Mouse (Mus musculus) MEL (cell line): ENCODE results near the gene BC035044. TPM values are rescaled to one million over a fixed set of nuclear protein-coding genes. Genes with fewer than 3 reads are reported as not detected.
A peak's percentile ranks its signal among the peaks of the same experiment; 100 is the strongest.
"Not testable (repeated sequence)": the region's sequence is repeated elsewhere in the genome, so short reads cannot be mapped to it uniquely, and the experiment has no call there.

Source experiments
- DNase-seq: peaks from one replicate; pipeline ENCODE4 v3.0.0; 2011; ENCODE audit warnings: low read depth, low spot score
- H3K27ac ChIP-seq: 2 replicates; pipeline ENCODE4 v1.5.1; 2012; ENCODE audit warnings: low read depth, mild to moderate bottlenecking, control low read depth, low read length, moderate library complexity; ENCODE audit not compliant: control insufficient read depth
- H3K27me3 ChIP-seq, 2 experiments: fragments of 150-350 bp in 1 of 2; sonication (generic) in 1 of 2; 2 replicates each; pipeline ENCODE4 v1.6.1; 2012; ENCODE audit warnings: low read length in 2 of 2, mild to moderate bottlenecking in 2 of 2, improper control_type of control experiment in 1 of 2, moderate library complexity in 1 of 2; ENCODE audit not compliant: insufficient read depth in 2 of 2, control insufficient read depth in 1 of 2
- H3K36me3 ChIP-seq, 2 experiments: 2 replicates each; pipeline ENCODE4 v1.6.1; 2012 to 2014; ENCODE audit warnings: low read length in 2 of 2, improper control_type of control experiment in 1 of 2, inconsistent platforms in 1 of 2, mild to moderate bottlenecking in 1 of 2; ENCODE audit not compliant: insufficient read depth in 2 of 2, control insufficient read depth in 1 of 2
- H3K4me1 ChIP-seq, 2 experiments: fragments of 150-350 bp in 1 of 2; sonication (generic) in 1 of 2; 2 replicates each; pipeline ENCODE4 v1.6.1; 2012; ENCODE audit warnings: low read length in 2 of 2, improper control_type of control experiment in 1 of 2, mild to moderate bottlenecking in 1 of 2; ENCODE audit not compliant: insufficient read depth in 2 of 2, control insufficient read depth in 1 of 2
- H3K4me3 ChIP-seq, 2 experiments: fragments of 150-350 bp in 1 of 2; sonication (generic) in 1 of 2; 2 replicates each; pipeline ENCODE4 v1.5.1; 2012; ENCODE audit warnings: low read depth in 2 of 2, low read length in 2 of 2, mild to moderate bottlenecking in 2 of 2, moderate library complexity in 2 of 2, control low read depth in 1 of 2, improper control_type of control experiment in 1 of 2; ENCODE audit not compliant: control insufficient read depth in 1 of 2, insufficient read depth in 1 of 2
- H3K79me2 ChIP-seq: 2 replicates; pipeline ENCODE4 v1.6.1; 2012; ENCODE audit warnings: mild to moderate bottlenecking, low read length, moderate library complexity; ENCODE audit not compliant: control insufficient read depth, poor library complexity, insufficient read depth
- H3K9ac ChIP-seq: 2 replicates; pipeline ENCODE4 v1.6.1; 2012; ENCODE audit warnings: low read depth, mild to moderate bottlenecking, control low read depth, low read length, moderate library complexity; ENCODE audit not compliant: control insufficient read depth, poor library complexity, severe bottlenecking
- H3K9me3 ChIP-seq: fragments of 150-350 bp; sonication (generic); replicated peaks from 2 replicates; pipeline ENCODE4 v1.6.1; 2012; ENCODE audit warnings: mild to moderate bottlenecking, low read length, improper control_type of control experiment, moderate library complexity; ENCODE audit not compliant: insufficient read depth
- CHD1 ChIP-seq: IDR thresholded peaks from 2 replicates; pipeline ENCODE4 v1.6.1; 2012; ENCODE audit warnings: low read depth, mild to moderate bottlenecking, inconsistent platforms, low read length, improper control_type of control experiment
- CTCF ChIP-seq, 3 experiments: IDR thresholded peaks in 2 of 3; conservative IDR thresholded peaks in 1 of 3; 2 replicates each; pipeline ENCODE4 v1.5.1; 2011 to 2012; ENCODE audit warnings: low read length in 3 of 3, low read depth in 2 of 3, mild to moderate bottlenecking in 2 of 3, improper control_type of control experiment in 1 of 3, inconsistent platforms in 1 of 3, mixed read lengths in 1 of 3, moderate library complexity in 1 of 3; ENCODE audit not compliant: control insufficient read depth in 1 of 3, insufficient read depth in 1 of 3, poor library complexity in 1 of 3, severe bottlenecking in 1 of 3
- ETS1 ChIP-seq: IDR thresholded peaks from 2 replicates; pipeline ENCODE4 v1.6.1; 2012; ENCODE audit warnings: low read depth, mild to moderate bottlenecking, inconsistent platforms, low read length, improper control_type of control experiment, moderate library complexity
- HCFC1 ChIP-seq: IDR thresholded peaks from 2 replicates; pipeline ENCODE4 v1.6.1; 2012; ENCODE audit warnings: low read depth, mild to moderate bottlenecking, inconsistent platforms, low read length, improper control_type of control experiment, moderate library complexity
- JUND ChIP-seq: IDR thresholded peaks from 2 replicates; pipeline ENCODE4 v1.6.1; 2011; ENCODE audit warnings: low read depth, mild to moderate bottlenecking, improper control_type of control experiment, low read length
- MAFK ChIP-seq: IDR thresholded peaks from 2 replicates; pipeline ENCODE4 v1.6.1; 2011; ENCODE audit warnings: low read depth, mild to moderate bottlenecking, low read length, improper control_type of control experiment, borderline replicate concordance
- MAX ChIP-seq: IDR thresholded peaks from 2 replicates; pipeline ENCODE4 v1.6.1; 2011; ENCODE audit warnings: low read length, improper control_type of control experiment
- MEF2A ChIP-seq: IDR thresholded peaks from 2 replicates; pipeline ENCODE4 v1.6.1; 2014; ENCODE audit warnings: low read depth, mild to moderate bottlenecking, inconsistent platforms, low read length, improper control_type of control experiment; ENCODE audit not compliant: poor library complexity, insufficient replicate concordance, severe bottlenecking; ENCODE audit errors: extremely low read depth
- MXI1 ChIP-seq: IDR thresholded peaks from 2 replicates; pipeline ENCODE4 v1.6.1; 2011; ENCODE audit warnings: mild to moderate bottlenecking, low read depth, low read length, improper control_type of control experiment
- MYB ChIP-seq: IDR thresholded peaks from 2 replicates; pipeline ENCODE4 v1.6.1; 2011; ENCODE audit warnings: mild to moderate bottlenecking, low read depth, low read length, improper control_type of control experiment
- NELFE ChIP-seq: IDR thresholded peaks from 2 replicates; pipeline ENCODE4 v1.6.1; 2011; ENCODE audit warnings: low read depth, low read length, improper control_type of control experiment
- POLR2AphosphoS5 ChIP-seq: IDR thresholded peaks from 2 replicates; pipeline ENCODE4 v1.6.1; 2012; ENCODE audit warnings: low read depth, borderline replicate concordance, mild to moderate bottlenecking, inconsistent platforms, low read length, moderate library complexity, mixed read lengths
- RAD21 ChIP-seq: IDR thresholded peaks from 2 replicates; pipeline ENCODE4 v1.6.1; 2011; ENCODE audit warnings: mild to moderate bottlenecking, low read depth, low read length, improper control_type of control experiment
- SIN3A ChIP-seq: IDR thresholded peaks from 2 replicates; pipeline ENCODE4 v1.6.1; 2012; ENCODE audit warnings: low read length, improper control_type of control experiment, inconsistent platforms
- SMC3 ChIP-seq: IDR thresholded peaks from 2 replicates; pipeline ENCODE4 v1.6.1; 2011; ENCODE audit warnings: low read depth, low read length, improper control_type of control experiment
- TBP ChIP-seq: IDR thresholded peaks from 2 replicates; pipeline ENCODE4 v1.8.0; 2011; ENCODE audit warnings: low read depth, low read length, improper control_type of control experiment
- TCF12 ChIP-seq: IDR thresholded peaks from 2 replicates; pipeline ENCODE4 v1.6.1; 2014; ENCODE audit warnings: low read depth, mild to moderate bottlenecking, inconsistent platforms, low read length, improper control_type of control experiment, moderate library complexity
- UBTF ChIP-seq: IDR thresholded peaks from 2 replicates; pipeline ENCODE4 v1.6.1; 2012; ENCODE audit warnings: low read depth, mild to moderate bottlenecking, inconsistent platforms, low read length, improper control_type of control experiment, moderate library complexity, borderline replicate concordance; ENCODE audit not compliant: insufficient read depth
- USF1 ChIP-seq: IDR thresholded peaks from 2 replicates; pipeline ENCODE4 v1.6.1; 2014; ENCODE audit warnings: low read depth, mild to moderate bottlenecking, inconsistent platforms, low read length, improper control_type of control experiment, moderate library complexity
- ZC3H11A ChIP-seq: IDR thresholded peaks from 2 replicates; pipeline ENCODE4 v1.6.1; 2012; ENCODE audit warnings: low read depth, mild to moderate bottlenecking, inconsistent platforms, low read length, improper control_type of control experiment
- ZMIZ1 ChIP-seq: IDR thresholded peaks from 2 replicates; pipeline ENCODE4 v1.6.1; 2012; ENCODE audit warnings: low read depth, mild to moderate bottlenecking, inconsistent platforms, low read length, improper control_type of control experiment, moderate library complexity
- polyA plus RNA-seq, 2 experiments: library from polyadenylated mRNA; stranded (reverse) in 1 of 2; unstranded in 1 of 2; fragments of >175 nt in 1 of 2; fragments of >200 nt in 1 of 2; gene quantifications; 2 replicates each; pipeline versions ENCODE4 v1.2.1 to v1.2.4; 2012; ENCODE audit warnings: low replicate concordance in 2 of 2, low read depth in 1 of 2; ENCODE audit not compliant: insufficient read length in 2 of 2, insufficient read depth in 1 of 2, missing spikeins in 1 of 2
- total RNA-seq: library from RNA; depleted of rRNA; stranded (reverse); fragments of 300-350 nt; gene quantifications from 2 replicates; pipeline ENCODE4 v1.2.3, GENCODE M21; 2012

Gene BC035044
- total and polyA plus RNA-seq, 3 experiments: not detected

DNA sequence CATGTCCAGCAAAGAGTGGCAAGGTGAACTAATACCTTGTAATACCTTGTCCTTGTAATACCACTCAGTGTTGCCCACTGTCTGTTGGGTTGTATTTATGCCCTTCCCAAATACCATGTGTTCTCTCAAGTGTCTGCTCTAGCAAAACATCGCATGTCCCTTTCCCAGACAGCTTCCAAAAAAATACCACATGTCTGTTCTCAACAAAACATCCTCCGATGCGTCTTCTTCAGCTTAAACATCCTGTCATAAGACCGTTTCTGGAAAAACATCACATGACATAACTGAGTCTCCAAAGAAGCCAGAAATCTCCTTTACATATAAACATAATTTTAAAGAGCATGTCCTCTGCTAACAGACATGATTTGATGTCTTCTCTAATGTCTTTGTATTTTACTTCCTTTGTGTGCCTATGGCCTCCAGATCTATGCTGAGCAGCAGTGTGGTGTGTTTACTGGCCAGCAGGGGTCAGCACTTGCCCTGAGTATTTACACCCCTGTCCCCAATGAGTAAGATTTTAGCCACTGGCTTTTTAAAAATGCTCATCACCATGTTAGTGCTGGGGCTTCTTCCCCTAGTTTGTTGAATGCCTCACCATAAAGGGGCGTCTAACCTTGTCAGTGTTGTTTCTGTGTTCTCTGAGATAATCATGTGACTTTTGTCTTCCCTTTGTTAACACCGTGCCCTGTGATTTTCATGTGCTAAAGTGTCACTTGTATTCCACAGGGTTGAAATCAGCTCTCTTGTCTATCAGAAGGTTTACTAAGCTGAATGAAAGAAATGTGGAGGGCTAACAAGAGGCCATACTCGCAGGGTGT is 85.9 kb downstream of the BC035044 start:
- DNase-seq: peak; percentile 75
- not testable (repeated sequence) for H3K4me3 ChIP-seq, H3K4me1 ChIP-seq, H3K36me3 ChIP-seq, H3K9me3 ChIP-seq, H3K27me3 ChIP-seq, H3K9ac ChIP-seq, H3K27ac ChIP-seq, H3K79me2 ChIP-seq
- TF ChIP-seq CTCF (IDR thresholded peaks at IDR 0.05 in 2 of 3, conservative IDR thresholded peaks at IDR 0.05 in 1 of 3; ENCODE audit: control insufficient read depth in 1 of 3, insufficient read depth in 1 of 3, low read depth in 2 of 3, low read length in 3 of 3, poor library complexity in 1 of 3, severe bottlenecking in 1 of 3): peak; percentile 46 to 61 (median 57)
- peak; percentile 42; the same call in 1 of the 2 replicates for TF ChIP-seq ZC3H11A
- peak; percentile 50 for TF ChIP-seq SMC3
- TF ChIP-seq RAD21: peak; percentile 49

DNA sequence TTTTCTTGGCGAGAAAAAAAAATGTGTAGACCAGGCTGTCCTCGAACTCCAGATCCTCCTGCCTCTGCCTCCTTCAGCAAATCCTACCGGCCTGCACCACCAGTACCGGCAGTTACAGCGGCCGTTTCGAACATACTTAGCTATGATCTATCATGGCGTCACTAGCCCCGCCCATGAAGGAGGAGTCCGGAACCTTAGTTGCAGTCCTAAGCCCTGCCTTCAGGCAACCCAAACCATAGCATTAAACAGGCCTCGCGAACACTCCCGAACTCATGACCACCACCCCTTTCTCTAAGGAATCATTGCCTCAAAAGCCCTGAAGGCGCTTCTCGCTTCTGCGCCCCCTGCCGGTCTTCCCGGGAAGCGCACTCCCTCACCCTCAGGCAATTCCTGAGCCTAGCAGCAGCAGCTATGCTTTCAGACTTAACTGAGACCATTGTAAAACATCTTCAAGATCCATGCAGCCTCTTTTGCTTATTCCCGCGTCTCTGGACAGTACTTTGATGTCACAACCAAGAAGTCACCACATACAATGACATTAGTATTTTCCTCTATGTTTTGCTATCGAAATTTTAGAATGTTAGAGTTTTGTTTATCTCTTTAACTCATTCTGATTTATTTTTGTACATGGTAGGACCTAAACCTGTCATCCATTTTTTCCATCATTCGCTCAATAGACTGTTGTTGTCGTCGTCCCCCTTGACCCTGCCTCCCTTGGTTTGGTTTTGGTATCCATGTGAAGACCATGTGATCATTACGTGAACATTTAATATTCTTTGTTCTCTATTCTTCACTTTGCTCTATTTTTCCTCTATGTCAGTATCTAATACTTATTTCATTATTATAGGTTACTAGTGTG is 87.7 kb downstream of the BC035044 start:
- H3K9me3 ChIP-seq: no peaks in the 10 kb centered on the region
- no peaks in the 10 kb centered on the region for H3K79me2 ChIP-seq
- H3K4me1 ChIP-seq: peaks cover 5 to 9% of the 10 kb centered on the region in 2 experiments; a peak in 2 of 4 replicates
- TF ChIP-seq HCFC1 (0 out of 2 replicates have a peak, but pooled peaks have one; percentile 24), POLR2AphosphoS5 (no peak), ZMIZ1 (no peak), NELFE (no peak), MEF2A (no peak), CHD1 (no peak), TCF12 (peak; percentile 38; the same call in 1 of the 2 replicates), MYB (no peak), MAX (0 out of 2 replicates have a peak, but pooled peaks have one; percentile 41), ETS1 (0 out of 2 replicates have a peak, but pooled peaks have one; percentile 31), TBP (peak; percentile 99), MAFK (peak; percentile 94), UBTF (no peak), MXI1 (peak; percentile 67), RAD21 (peak; percentile 25), CTCF (IDR thresholded peaks at IDR 0.05 in 2 of 3, conservative IDR thresholded peaks at IDR 0.05 in 1 of 3; ENCODE audit: control insufficient read depth in 1 of 3, insufficient read depth in 1 of 3, low read depth in 2 of 3, low read length in 3 of 3, poor library complexity in 1 of 3, severe bottlenecking in 1 of 3) (peak; percentile 74 to 84 (median 81)), USF1 (peak; percentile 32; the same call in 1 of the 2 replicates), JUND (no peak), SMC3 (peak; percentile 66), SIN3A (peak; percentile 70)
- TF ChIP-seq, all 39 proteins: peak for 12
- Histone ChIP-seq H3K27ac (no peak overlapping the region), H3K4me3 (peak overlapping the region; percentile 49 to 82), H3K36me3 (no peaks in the 10 kb centered on the region), H3K9ac (peak overlapping the region; percentile 68), H3K27me3 (no peaks in the 10 kb centered on the region)
- DNase-seq: peak; percentile 97
